Mouse (Mus musculus): ENCODE results near the gene Hist1h4c. TPM values are rescaled to one million over a fixed set of nuclear protein-coding genes. Genes with fewer than 3 reads are reported as not detected.
A peak's percentile ranks its signal among the peaks of the same experiment; 100 is the strongest.

Hist1h4c gene
- 10 to 100 TPM; 42.5 to 46.8 TPM for total RNA-seq (2021)
- long read RNA-seq, experiment 1 = 0 reads
- long read RNA-seq, experiment 2, partial matches to known transcripts = 0 of 2 reads
- long read RNA-seq, experiment 2, other reads (novel, unspliced or antisense) = 0 of 2 reads

DNA sequence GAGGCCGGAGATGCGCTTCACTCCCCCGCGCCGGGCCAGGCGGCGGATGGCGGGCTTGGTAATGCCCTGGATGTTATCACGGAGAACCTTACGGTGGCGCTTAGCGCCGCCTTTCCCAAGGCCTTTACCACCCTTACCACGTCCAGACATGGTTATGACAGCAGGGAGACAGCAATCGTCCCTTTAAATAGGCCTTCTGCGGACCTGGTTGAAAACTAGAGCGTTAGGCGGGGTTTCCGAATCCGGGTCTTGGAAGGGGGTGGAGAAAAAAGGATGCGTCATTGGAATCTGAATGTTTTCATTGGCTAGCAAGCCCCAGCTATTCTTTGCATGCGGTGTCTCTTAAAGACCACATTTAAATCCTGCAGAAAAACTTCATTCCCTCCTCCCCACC, at the start of gene Hist1h4c:
Gene Hist1h4c (minus strand): TSS at position 155 of the 394 bp plus-strand sequence.
- DNase-seq = peak; percentile 99 to 100

- DNase-seq = no peak
Measured at GRCm38 (mm10) chr13:23747892-23748288, 49.6 kb upstream of the Hist1h4c start.

GRCm38 (mm10) chr13:23747081-23747891, 49.0 kb upstream of the Hist1h4c start:
- no peak for DNase-seq

- peak; percentile 83 to 85 for DNase-seq
Measured at GRCm38 (mm10) chr13:23746201-23747080, 48.2 kb upstream of the Hist1h4c start, which contains the start of gene Hist1h2bb. TSS of gene Hist1h2bb (plus strand) at chr13:23746734.

DNA sequence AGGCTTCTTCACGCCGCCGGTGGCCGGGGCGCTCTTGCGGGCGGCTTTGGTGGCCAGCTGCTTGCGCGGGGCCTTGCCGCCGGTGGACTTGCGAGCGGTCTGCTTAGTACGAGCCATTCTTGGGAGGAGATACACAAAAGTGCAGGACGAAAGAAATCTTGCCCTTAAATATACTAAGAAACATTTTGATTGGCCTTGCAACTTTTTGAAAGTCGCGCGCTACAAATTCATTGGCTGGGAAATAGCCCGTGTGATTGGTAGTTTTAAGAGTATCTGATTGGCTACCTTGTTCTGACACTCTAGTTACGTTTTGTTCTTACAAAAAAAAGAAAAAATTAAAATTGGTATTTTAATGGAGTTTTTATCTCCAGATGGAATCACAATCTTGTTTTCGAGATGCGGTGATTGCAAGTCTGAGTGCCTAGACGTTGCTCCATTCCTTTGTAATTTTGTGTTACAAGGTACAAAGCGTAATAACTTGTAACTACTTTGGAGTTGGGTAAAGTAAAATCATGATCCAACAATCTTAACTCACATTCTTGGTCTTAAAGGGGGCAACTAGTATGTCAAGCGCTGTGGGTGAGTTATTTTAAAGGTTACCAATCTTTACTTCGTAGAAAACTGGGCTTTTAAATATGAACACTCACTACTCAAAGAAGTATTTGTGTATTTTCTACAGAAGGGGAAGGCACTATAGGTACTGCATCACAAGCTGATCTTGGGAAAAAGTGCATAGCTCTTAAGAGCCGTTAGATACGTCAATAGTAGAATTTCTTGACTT, 47.3 kb upstream of the Hist1h4c start, which contains the start of gene Hist1h3c:
Gene Hist1h3c (minus strand): TSS at position 222 of the 781 bp plus-strand sequence.
- peak; percentile 82 to 95 for DNase-seq

- no peak for DNase-seq
Measured at GRCm38 (mm10) chr13:23744421-23745380, 46.4 kb upstream of the Hist1h4c start.

DNA sequence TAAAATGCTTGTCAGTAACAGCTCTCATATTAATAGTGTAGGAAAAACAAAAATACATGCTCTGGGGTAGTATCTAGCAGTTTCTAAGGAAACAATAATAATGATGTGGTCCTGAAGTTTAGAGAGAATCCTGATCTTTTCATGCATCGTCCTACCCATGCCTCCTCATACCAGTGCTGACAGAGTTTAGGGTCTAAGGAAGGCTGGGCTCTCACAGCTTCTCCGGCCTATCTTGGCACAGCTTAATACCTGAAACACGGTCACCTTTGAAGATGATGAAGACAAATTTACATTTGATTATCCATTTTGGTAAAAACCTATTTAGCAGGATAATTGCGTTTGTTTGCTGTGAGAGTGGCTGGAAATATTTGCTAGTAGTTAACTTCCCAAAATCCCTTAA, 45.7 kb upstream of the Hist1h4c start:
- no peak for DNase-seq

GRCm38 (mm10) chr13:23743215-23743614, 45.0 kb upstream of the Hist1h4c start:
- DNase-seq = no peak

GRCm38 (mm10) chr13:23742007-23742406, 43.8 kb upstream of the Hist1h4c start:
- DNase-seq = no peak

GRCm38 (mm10) chr13:23740910-23741309, 42.7 kb upstream of the Hist1h4c start:
- DNase-seq = no peak

DNA sequence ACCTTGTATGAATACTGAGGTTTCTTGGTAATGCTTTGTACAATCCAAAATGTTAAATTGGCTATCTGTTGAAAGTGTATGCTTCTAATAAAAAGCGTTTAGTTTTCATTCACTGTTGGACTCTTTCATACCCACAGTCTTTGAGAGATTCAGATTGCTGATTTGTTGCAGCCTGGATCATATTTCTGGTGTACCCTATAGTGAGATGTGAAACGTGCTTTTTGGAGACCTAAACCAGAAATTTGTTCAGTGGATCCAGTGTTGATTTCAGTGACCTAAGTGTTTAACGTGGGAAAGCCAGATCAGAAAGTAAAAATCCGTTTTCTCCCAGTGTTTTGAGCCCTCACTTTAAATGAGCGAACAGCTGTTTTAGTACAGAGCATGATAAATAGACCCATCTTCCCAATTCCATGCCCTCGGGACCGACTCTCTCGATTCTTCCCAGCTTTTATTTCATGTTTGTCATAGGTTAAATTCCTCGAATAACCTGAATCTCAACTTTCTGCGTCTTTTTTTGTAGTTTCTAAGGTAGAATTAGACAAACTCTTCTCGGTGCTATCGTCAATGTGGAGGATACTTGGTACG, 42.1 kb upstream of the Hist1h4c start:
- peak in 1 of 2 experiments; percentile 43 for DNase-seq

GRCm38 (mm10) chr13:23739922-23740252, 41.6 kb upstream of the Hist1h4c start:
- DNase-seq = no peak

- DNase-seq = peak; percentile 94 to 99
Measured at GRCm38 (mm10) chr13:23739069-23739921, 41.0 kb upstream of the Hist1h4c start.

- DNase-seq = peak; percentile 92 to 94
Measured at GRCm38 (mm10) chr13:23738677-23739068, 40.4 kb upstream of the Hist1h4c start, which contains the start of gene Hist1h1c. TSS of gene Hist1h1c (plus strand) at chr13:23738808.

DNA sequence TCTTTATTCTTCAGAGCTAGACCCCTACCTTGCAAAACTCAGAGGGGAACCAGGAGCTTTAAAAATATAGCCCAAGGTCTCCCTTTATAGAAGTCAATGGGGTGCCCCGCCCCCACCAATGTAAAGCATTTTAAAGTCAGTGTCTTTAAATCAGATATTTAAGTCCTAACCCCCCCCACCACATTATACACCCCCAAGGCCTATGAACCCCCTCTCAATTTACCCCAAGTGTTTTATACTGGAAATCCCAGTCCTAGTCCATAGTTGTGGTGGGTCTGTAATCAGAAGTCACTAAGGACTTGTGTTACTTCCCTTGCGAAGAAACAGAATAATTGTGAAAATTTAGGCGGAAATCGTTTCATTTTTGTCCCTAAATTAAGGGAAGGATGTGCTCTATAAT, 39.8 kb upstream of the Hist1h4c start:
- no peak for DNase-seq

DNA sequence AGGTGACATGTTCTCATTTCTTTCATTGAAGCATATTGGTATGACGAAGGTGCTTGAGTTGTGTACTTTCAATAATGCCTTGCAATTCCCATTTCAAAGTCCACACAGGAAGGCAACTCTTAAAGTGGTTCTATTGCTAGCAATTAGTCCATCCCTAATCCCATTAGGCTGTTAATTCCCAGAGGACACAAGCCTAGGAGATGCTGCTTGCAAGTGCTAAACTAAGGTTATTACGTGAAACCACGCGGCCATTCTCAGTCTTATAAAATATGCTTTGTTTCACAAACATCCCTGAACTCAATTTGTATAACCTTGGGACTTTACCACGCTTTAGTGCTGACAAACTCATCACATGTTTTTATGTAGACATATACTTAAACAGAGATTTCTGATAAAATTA, 38.8 kb upstream of the Hist1h4c start:
- DNase-seq = no peak

- peak; percentile 54 to 63 for DNase-seq
Measured at GRCm38 (mm10) chr13:23732156-23732804, 34.0 kb upstream of the Hist1h4c start.

DNA sequence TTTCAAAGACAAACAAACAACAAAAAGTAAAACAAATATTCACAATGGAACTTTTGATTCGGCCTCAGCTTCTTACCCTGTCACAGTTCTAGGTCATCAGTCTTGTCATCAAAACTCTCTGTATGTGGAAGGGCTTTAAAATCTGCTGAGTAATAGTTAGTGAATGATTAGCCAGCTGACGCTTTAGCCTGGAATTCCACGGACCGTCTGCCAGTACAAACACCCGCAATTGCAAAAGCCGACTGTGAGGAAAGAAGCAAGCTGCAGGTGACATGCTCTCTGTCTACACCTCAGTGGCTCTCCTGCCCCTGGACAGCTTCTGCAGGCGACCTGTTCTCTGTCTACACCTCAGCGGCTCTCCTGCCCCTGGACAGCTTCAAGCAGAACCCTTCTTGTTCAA, 32.2 kb upstream of the Hist1h4c start:
- DNase-seq = peak; percentile 61 to 63

- DNase-seq = no peak
Measured at GRCm38 (mm10) chr13:23729706-23730105, 31.5 kb upstream of the Hist1h4c start.

Data from heart, adult 18-20 months (tissue).